Mouse (Mus musculus) hindbrain, embryonic 12.5 days (tissue): Measurements from ENCODE around the gene Ubald2. TPM values are rescaled to one million over a fixed set of nuclear protein-coding genes. Genes with fewer than 3 reads are reported as not detected.

Experiments
- ATAC-seq: fragments of 200-750 bp; cut with Nextera tagmentation; 2 replicates; pipeline ENCODE4 v1.8.0; 2017; ENCODE audit warnings: moderate TSS enrichment; ENCODE audit not compliant: low FRiP score
- H3K27ac ChIP-seq: fragments of 300-500 bp; sonication (generic); 2 replicates; pipeline ENCODE4 v1.5.1; 2016; ENCODE audit warnings: mild to moderate bottlenecking
- H3K27me3 ChIP-seq: fragments of 300-500 bp; sonication (generic); 2 replicates; pipeline ENCODE4 v1.6.1; 2016; ENCODE audit warnings: mild to moderate bottlenecking
- H3K36me3 ChIP-seq: fragments of 300-500 bp; sonication (generic); 2 replicates; pipeline ENCODE4 v1.6.1; 2016; ENCODE audit warnings: mild to moderate bottlenecking
- H3K4me1 ChIP-seq: fragments of 300-500 bp; sonication (generic); 2 replicates; pipeline ENCODE4 v1.6.1; 2016
- H3K4me2 ChIP-seq: fragments of 300-500 bp; sonication (generic); replicated peaks from 2 replicates; pipeline ENCODE4 v1.6.1; 2016; ENCODE audit warnings: mild to moderate bottlenecking
- H3K4me3 ChIP-seq: fragments of 300-500 bp; sonication (generic); 2 replicates; pipeline ENCODE4 v1.5.1; 2016; ENCODE audit warnings: mild to moderate bottlenecking
- H3K9ac ChIP-seq: fragments of 300-500 bp; sonication (generic); 2 replicates; pipeline ENCODE4 v1.6.1; 2016; ENCODE audit warnings: mild to moderate bottlenecking, moderate library complexity
- H3K9me3 ChIP-seq: fragments of 300-500 bp; sonication (generic); replicated peaks from 2 replicates; pipeline ENCODE4 v1.6.1; 2016; ENCODE audit warnings: mild to moderate bottlenecking
- WGBS: fragments of 180-500 bp; shearing (Covaris S2); methylation state at CpG from one replicate; pipeline ENCODE4 v1.1.7; 2016; 5-methylcytosine and 5-hydroxymethylcytosine counted together
- polyA plus RNA-seq: library from polyadenylated mRNA; unstranded; fragments of >200 nt; fragmentation: Nextera tagmentation; extraction: Ambion mirVana; gene quantifications from 2 replicates; pipeline ENCODE4 v1.2.1, GENCODE M21; 2016

Gene Ubald2
- 46.6 and 50.6 TPM in 2 replicates for polyA plus RNA-seq

GRCm38 (mm10) chr11:116433356-116434286 is at the start of gene Ubald2:
Gene Ubald2, plus strand, starts transcription at chr11:116434094.
- Histone ChIP-seq H3K4me2 (peak within 1 kb of the TSS; percentile 84), H3K4me1 (peaks cover 29% of the 10 kb centered on the region), H3K9me3 (no peaks in the 10 kb centered on the region), H3K27me3 (no peaks in the 10 kb centered on the region), H3K36me3 (peaks cover 21% of the 10 kb centered on the region), H3K4me3 (peak within 1 kb of the TSS; percentile 91), H3K9ac (peak within 1 kb of the TSS; percentile 96), H3K27ac (peak within 1 kb of the TSS; percentile 97)
- WGBS: 2% methylated on average over 66 of the region's 66 CpGs
- ATAC-seq: peak; percentile 98

- WGBS: 81% methylated on average over 11 of the region's 11 CpGs
- H3K27ac ChIP-seq: no peak overlapping the region
These were observed 49.7 kb upstream of the Ubald2 start for GRCm38 (mm10) chr11:116384171-116384570.

GRCm38 (mm10) chr11:116385999-116386398 is 47.9 kb upstream of the Ubald2 start:
- Histone ChIP-seq H3K27me3 (no peaks in the 10 kb centered on the region), H3K4me3 (no peak overlapping the region), H3K9ac (no peak overlapping the region), H3K9me3 (no peaks in the 10 kb centered on the region), H3K4me2 (no peak overlapping the region), H3K36me3 (0 out of 2 replicates have a peak, but pooled peaks cover 14% of the 10 kb centered on the region), H3K4me1 (peaks cover 27% of the 10 kb centered on the region), H3K27ac (no peak overlapping the region)
- 46% methylated on average over 5 of the region's 5 CpGs for WGBS
- no peak for ATAC-seq

More at GRCm38 (mm10) chr11:116384171-116384570, 49.7 kb upstream of the Ubald2 start:
- Histone ChIP-seq H3K9ac (no peak overlapping the region), H3K4me3 (no peak overlapping the region), H3K9me3 (no peaks in the 10 kb centered on the region), H3K27me3 (no peaks in the 10 kb centered on the region), H3K4me1 (peaks cover 27% of the 10 kb centered on the region), H3K4me2 (no peak overlapping the region), H3K36me3 (peaks cover 25% of the 10 kb centered on the region; the same call in 1 of the 2 replicates)
- ATAC-seq: no peak

GRCm38 (mm10) chr11:116387086-116388071 is 46.5 kb upstream of the Ubald2 start:
- H3K36me3 ChIP-seq: 0 out of 2 replicates have a peak, but pooled peaks cover 8% of the 10 kb centered on the region
- no peak overlapping the region for H3K4me3 ChIP-seq
- peak overlapping the region; percentile 41; the same call in 1 of the 2 replicates for H3K9ac ChIP-seq
- H3K9me3 ChIP-seq: no peaks in the 10 kb centered on the region
- peaks cover 27% of the 10 kb centered on the region for H3K4me1 ChIP-seq
- H3K27ac ChIP-seq: peak overlapping the region; percentile 62
- H3K27me3 ChIP-seq: no peaks in the 10 kb centered on the region
- peak; percentile 32; the same call in 1 of the 2 replicates for ATAC-seq
- H3K4me2 ChIP-seq: peak overlapping the region; percentile 35
- WGBS: 17% methylated on average over 14 of the region's 16 CpGs

GRCm38 (mm10) chr11:116388841-116389480 is 44.9 kb upstream of the Ubald2 start:
- 0 out of 2 replicates have a peak, but pooled peaks have one; percentile 38 for ATAC-seq
- H3K4me1 ChIP-seq: peaks cover 26% of the 10 kb centered on the region
- no peak overlapping the region for H3K9ac ChIP-seq
- H3K9me3 ChIP-seq: no peaks in the 10 kb centered on the region
- no peak overlapping the region; the same call in 1 of the 2 replicates for H3K4me2 ChIP-seq
- no peak overlapping the region for H3K4me3 ChIP-seq
- 66% methylated on average over 14 of the region's 14 CpGs for WGBS
- H3K27me3 ChIP-seq: no peaks in the 10 kb centered on the region
- H3K36me3 ChIP-seq: 0 out of 2 replicates have a peak, but pooled peaks cover 6% of the 10 kb centered on the region
- H3K27ac ChIP-seq: peak overlapping the region; percentile 26; the same call in 1 of the 2 replicates

- no peak for ATAC-seq
- peaks cover 7% of the 10 kb centered on the region; the same call in 1 of the 2 replicates for H3K4me1 ChIP-seq
- H3K9ac ChIP-seq: no peak overlapping the region
- no peak overlapping the region for H3K4me2 ChIP-seq
- H3K27me3 ChIP-seq: no peaks in the 10 kb centered on the region
- H3K9me3 ChIP-seq: no peaks in the 10 kb centered on the region
- no peak overlapping the region for H3K4me3 ChIP-seq
- WGBS: 91% methylated on average over 4 of the region's 4 CpGs
- no peak overlapping the region for H3K27ac ChIP-seq
- H3K36me3 ChIP-seq: peaks cover 8% of the 10 kb centered on the region; the same call in 1 of the 2 replicates
These were observed 39.1 kb upstream of the Ubald2 start for GRCm38 (mm10) chr11:116394769-116395168.

GRCm38 (mm10) chr11:116396276-116396933 is 37.5 kb upstream of the Ubald2 start:
- peaks cover 8% of the 10 kb centered on the region; the same call in 1 of the 2 replicates for H3K36me3 ChIP-seq
- ATAC-seq: no peak
- H3K27ac ChIP-seq: no peak overlapping the region
- no peaks in the 10 kb centered on the region for H3K27me3 ChIP-seq
- H3K9ac ChIP-seq: no peak overlapping the region
- H3K4me1 ChIP-seq: peaks cover 7% of the 10 kb centered on the region; the same call in 1 of the 2 replicates
- H3K9me3 ChIP-seq: no peaks in the 10 kb centered on the region
- no peak overlapping the region for H3K4me2 ChIP-seq
- H3K4me3 ChIP-seq: no peak overlapping the region
- 90% methylated on average over 11 of the region's 11 CpGs for WGBS

- peaks cover 7% of the 10 kb centered on the region; the same call in 1 of the 2 replicates for H3K4me1 ChIP-seq
- H3K9me3 ChIP-seq: no peaks in the 10 kb centered on the region
- H3K36me3 ChIP-seq: peaks cover 8% of the 10 kb centered on the region; the same call in 1 of the 2 replicates
- WGBS: 100% methylated on average over 3 of the region's 3 CpGs
- H3K9ac ChIP-seq: no peak overlapping the region
- H3K27me3 ChIP-seq: no peaks in the 10 kb centered on the region
- H3K27ac ChIP-seq: no peak overlapping the region
- H3K4me2 ChIP-seq: no peak overlapping the region
- ATAC-seq: no peak
- no peak overlapping the region for H3K4me3 ChIP-seq
These were observed 37.0 kb upstream of the Ubald2 start for GRCm38 (mm10) chr11:116396934-116397330.

- Histone ChIP-seq H3K36me3 (peaks cover 8% of the 10 kb centered on the region; the same call in 1 of the 2 replicates), H3K4me1 (peaks cover 7% of the 10 kb centered on the region; the same call in 1 of the 2 replicates), H3K4me2 (no peak overlapping the region), H3K4me3 (no peak overlapping the region), H3K27ac (no peak overlapping the region), H3K27me3 (no peaks in the 10 kb centered on the region), H3K9ac (no peak overlapping the region), H3K9me3 (no peaks in the 10 kb centered on the region)
- 81% methylated on average over 8 of the region's 8 CpGs for WGBS
- no peak for ATAC-seq
These were observed 36.2 kb upstream of the Ubald2 start for GRCm38 (mm10) chr11:116397517-116398347.

GRCm38 (mm10) chr11:116398348-116398677 is 35.6 kb upstream of the Ubald2 start:
- peaks cover 12% of the 10 kb centered on the region; the same call in 1 of the 2 replicates for H3K36me3 ChIP-seq
- no peak overlapping the region for H3K4me3 ChIP-seq
- 76% methylated on average over 11 of the region's 11 CpGs for WGBS
- peaks cover 7% of the 10 kb centered on the region; the same call in 1 of the 2 replicates for H3K4me1 ChIP-seq
- no peak for ATAC-seq
- H3K9ac ChIP-seq: no peak overlapping the region
- no peak overlapping the region for H3K4me2 ChIP-seq
- no peak overlapping the region for H3K27ac ChIP-seq
- H3K9me3 ChIP-seq: no peaks in the 10 kb centered on the region
- H3K27me3 ChIP-seq: no peaks in the 10 kb centered on the region
